ENCODE assay signal across 9 mouse cellular contexts in genomic region chr4:138404806-138405205, GRCm38 (mm10). TPM values are rescaled to one million over a fixed set of nuclear protein-coding genes. Genes with fewer than 3 reads are reported as not detected.
DNase-seq lines count a peak whose midpoint lies in the region; ATAC-seq and TF ChIP-seq lines count a peak whose summit lies in the region.
"Had no signal": no experiment of that assay in that cellular context is flagged by ENCODE, and none has a peak within 500 bp of the region (broad histone marks: within the 10 kb centered on the region; RNA-seq: fewer than 3 reads in every experiment).

No protein-coding gene starts in this region.

- no peak overlapping the region for H3K4me2 ChIP-seq in lung, embryonic 14.5 days
- H3K4me2 ChIP-seq in forebrain, embryonic 12.5 days: no peak overlapping the region

- TF ChIP-seq CTCF in lung, embryonic 14.5 days (IDR thresholded peaks at IDR 0.05; ENCODE audit: low read depth): peak; percentile 64

- H3K9ac ChIP-seq in lung, embryonic 14.5 days: no peak overlapping the region
- no peak overlapping the region for H3K9ac ChIP-seq in forebrain, embryonic 12.5 days

- H3K27me3 ChIP-seq in lung, embryonic 14.5 days (ENCODE audit: insufficient read depth, low read length): no peaks in the 10 kb centered on the region
- peaks cover 34% of the 10 kb centered on the region for H3K27me3 ChIP-seq in forebrain, embryonic 12.5 days

- H3K36me3 ChIP-seq in lung, embryonic 14.5 days (ENCODE audit: insufficient read depth): no peaks in the 10 kb centered on the region
- no peaks in the 10 kb centered on the region for H3K36me3 ChIP-seq in forebrain, embryonic 12.5 days (replicated peaks)

- no peaks in the 10 kb centered on the region for H3K9me3 ChIP-seq in lung, embryonic 14.5 days (ENCODE audit: low read depth, low read length)
- H3K9me3 ChIP-seq in forebrain, embryonic 12.5 days: no peaks in the 10 kb centered on the region

- ATAC-seq in erythroblast, adult 5-6 weeks (replicated peaks; ENCODE audit: low FRiP score, poor library complexity, severe bottlenecking): peak; percentile 91
- ATAC-seq in lung, embryonic 14.5 days (ENCODE audit: insufficient read depth): no peak
- ATAC-seq in forebrain, embryonic 12.5 days (ENCODE audit: low FRiP score): no peak

- DNase-seq in gastrocnemius, adult 18-20 months (ENCODE audit: low spot score): peak; percentile 48
- no peak for DNase-seq in gastrocnemius, postnatal 25 days
- DNase-seq in urinary bladder, postnatal 14 days (ENCODE audit: low spot score): peak; percentile 41
- DNase-seq in urinary bladder, adult 2 months (ENCODE audit: low spot score): no peak
- DNase-seq in lung, embryonic 14.5 days: peak; percentile 38
- peak; percentile 63 for DNase-seq in thymus, postnatal 4 days

- no peak overlapping the region for H3K4me3 ChIP-seq in lung, embryonic 14.5 days (ENCODE audit: low read depth, low read length)
- no peak overlapping the region for H3K4me3 ChIP-seq in forebrain, embryonic 12.5 days (replicated peaks)

- H3K27ac ChIP-seq in lung, embryonic 14.5 days (ENCODE audit: low read depth): no peak overlapping the region
- H3K27ac ChIP-seq in forebrain, embryonic 12.5 days: no peak overlapping the region

- no peaks in the 10 kb centered on the region for H3K4me1 ChIP-seq in lung, embryonic 14.5 days (ENCODE audit: insufficient read depth)
- no peaks in the 10 kb centered on the region for H3K4me1 ChIP-seq in forebrain, embryonic 12.5 days

- 2% methylated on average over 2 of the region's 2 CpGs for WGBS in lung, embryonic 14.5 days
- 0% methylated on average over 2 of the region's 2 CpGs for WGBS in forebrain, embryonic 12.5 days

RNA-seq across cellular contexts. Expression of gene Fam43b, which starts 8.5 kb away (rescaled TPM):
- not detected for total RNA-seq in gastrocnemius, adult 18-20 months (2021)
- not detected for total RNA-seq in gastrocnemius, postnatal 25 days (2021)
- 0.04 TPM in 1 of 2 replicates, not detected in the other for polyA plus RNA-seq in urinary bladder, adult 2 months (2012; rRNA removed)
- not detected in 2 replicates for total RNA-seq in erythroblast, adult 5-6 weeks (2015; ENCODE audit: low replicate concordance)
- total RNA-seq in erythroblast, adult 5-6 weeks (2017; ENCODE audit: low replicate concordance): not detected in 2 replicates
- not detected in 2 replicates for polyA plus RNA-seq in lung, embryonic 14.5 days (2014; fragmentation: Nextera tagmentation; extraction: Ambion mirVana)
- polyA plus RNA-seq in forebrain, embryonic 12.5 days (2016; fragmentation: Nextera tagmentation; extraction: Ambion mirVana): 0.21 and 0.24 TPM in 2 replicates
- total RNA-seq: heart, postnatal 10 days had no signal

RNA-seq across cellular contexts. Expression of gene Mul1, which starts 29.7 kb away (rescaled TPM):
- 10 to 100 TPM; 41.7 to 43.9 TPM for total RNA-seq in gastrocnemius, adult 18-20 months (2021)
- 10 to 100 TPM; 41.5 to 43.0 TPM for total RNA-seq in gastrocnemius, postnatal 25 days (2021)
- 12.9 and 17.8 TPM in 2 replicates for polyA plus RNA-seq in urinary bladder, adult 2 months (2012; rRNA removed)
- total RNA-seq in erythroblast, adult 5-6 weeks (2015; ENCODE audit: low replicate concordance): 3.7 and 4.2 TPM in 2 replicates
- 2.0 and 3.8 TPM in 2 replicates for total RNA-seq in erythroblast, adult 5-6 weeks (2017; ENCODE audit: low replicate concordance)
- polyA plus RNA-seq in lung, embryonic 14.5 days (2014; fragmentation: Nextera tagmentation; extraction: Ambion mirVana): 16.1 and 18.0 TPM in 2 replicates
- 14.5 and 14.7 TPM in 2 replicates for polyA plus RNA-seq in forebrain, embryonic 12.5 days (2016; fragmentation: Nextera tagmentation; extraction: Ambion mirVana)

RNA-seq across cellular contexts. Expression of gene Cda, which starts 37.0 kb away (rescaled TPM):
- total RNA-seq in gastrocnemius, adult 18-20 months (2021): 1 to 10 TPM in 1 of 2 experiments, under 1 TPM in 1; 0.57 to 1.1 TPM
- total RNA-seq in gastrocnemius, postnatal 25 days (2021): 1 to 10 TPM in 1 of 2 experiments, under 1 TPM in 1; 0.82 to 1.2 TPM
- polyA plus RNA-seq in urinary bladder, adult 2 months (2012; rRNA removed): 3.3 and 4.1 TPM in 2 replicates
- total RNA-seq in erythroblast, adult 5-6 weeks (2015; ENCODE audit: low replicate concordance): not detected in 2 replicates
- total RNA-seq in erythroblast, adult 5-6 weeks (2017; ENCODE audit: low replicate concordance): not detected in 2 replicates
- 24.1 and 24.4 TPM in 2 replicates for polyA plus RNA-seq in lung, embryonic 14.5 days (2014; fragmentation: Nextera tagmentation; extraction: Ambion mirVana)
- polyA plus RNA-seq in forebrain, embryonic 12.5 days (2016; fragmentation: Nextera tagmentation; extraction: Ambion mirVana): 1.6 and 1.8 TPM in 2 replicates

RNA-seq across cellular contexts. Expression of gene Camk2n1, which starts 49.3 kb away (rescaled TPM):
- total RNA-seq in gastrocnemius, adult 18-20 months (2021): 1 to 10 TPM; 3.8 to 7.7 TPM
- 1 to 10 TPM; 4.2 to 5.5 TPM for total RNA-seq in gastrocnemius, postnatal 25 days (2021)
- 20.1 and 23.5 TPM in 2 replicates for polyA plus RNA-seq in urinary bladder, adult 2 months (2012; rRNA removed)
- total RNA-seq in erythroblast, adult 5-6 weeks (2015; ENCODE audit: low replicate concordance): not detected in 2 replicates
- total RNA-seq in erythroblast, adult 5-6 weeks (2017; ENCODE audit: low replicate concordance): not detected in 2 replicates
- 2.6 and 3.2 TPM in 2 replicates for polyA plus RNA-seq in lung, embryonic 14.5 days (2014; fragmentation: Nextera tagmentation; extraction: Ambion mirVana)
- polyA plus RNA-seq in forebrain, embryonic 12.5 days (2016; fragmentation: Nextera tagmentation; extraction: Ambion mirVana): 4.8 and 5.4 TPM in 2 replicates

Comparison
In these comparisons a context has a peak if more than half of its experiments do, and no peak if none do; other contexts are left out.
1. DNase-seq: peak in gastrocnemius, adult 18-20 months (single experiment), urinary bladder, postnatal 14 days (single experiment), lung, embryonic 14.5 days (single experiment) and thymus, postnatal 4 days (single experiment); none in gastrocnemius, postnatal 25 days (single experiment) and urinary bladder, adult 2 months (single experiment).
2. RNA of gene Mul1, which starts 29.7 kb away (total RNA-seq): 41.7 to 43.9 TPM in gastrocnemius, adult 18-20 months and 41.5 to 43.0 TPM in gastrocnemius, postnatal 25 days; 2.0 to 4.2 TPM in erythroblast, adult 5-6 weeks; every median in the first group is over 4 times any median in the second.